Mouse (Mus musculus) frontal cortex, adult (tissue): ENCODE results near the gene Grxcr1.

Source experiments
- ATAC-seq: cut with Nextera tagmentation; 2 replicates; pipeline ENCODE4 v1.9.2; 2017; ENCODE audit warnings: mild to moderate bottlenecking, moderate library complexity, mixed read lengths; ENCODE audit not compliant: low TSS enrichment

The Grxcr1 gene

DNA sequence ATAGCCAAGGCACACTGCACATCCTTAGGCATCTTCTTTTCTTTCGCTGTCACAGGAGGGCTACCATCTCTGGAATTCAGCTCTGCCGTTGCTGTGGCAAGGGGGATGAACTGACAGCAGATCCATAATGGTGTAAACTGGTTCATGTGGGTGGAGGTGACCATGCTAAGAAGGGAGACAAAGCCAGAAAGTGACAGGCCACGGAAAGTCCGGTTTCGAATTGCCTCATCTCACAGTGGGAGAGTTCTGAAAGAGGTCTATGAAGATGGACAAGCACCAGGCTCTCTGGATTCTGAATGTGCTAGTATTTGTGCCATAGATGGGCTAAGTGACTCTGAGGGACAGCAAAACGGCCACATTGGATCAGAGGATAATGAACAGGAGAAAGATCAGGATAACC, at the start of gene Grxcr1:
Gene Grxcr1 (plus strand): TSS at position 92 of the 400 bp plus-strand sequence.
- ATAC-seq, result no peak

DNA sequence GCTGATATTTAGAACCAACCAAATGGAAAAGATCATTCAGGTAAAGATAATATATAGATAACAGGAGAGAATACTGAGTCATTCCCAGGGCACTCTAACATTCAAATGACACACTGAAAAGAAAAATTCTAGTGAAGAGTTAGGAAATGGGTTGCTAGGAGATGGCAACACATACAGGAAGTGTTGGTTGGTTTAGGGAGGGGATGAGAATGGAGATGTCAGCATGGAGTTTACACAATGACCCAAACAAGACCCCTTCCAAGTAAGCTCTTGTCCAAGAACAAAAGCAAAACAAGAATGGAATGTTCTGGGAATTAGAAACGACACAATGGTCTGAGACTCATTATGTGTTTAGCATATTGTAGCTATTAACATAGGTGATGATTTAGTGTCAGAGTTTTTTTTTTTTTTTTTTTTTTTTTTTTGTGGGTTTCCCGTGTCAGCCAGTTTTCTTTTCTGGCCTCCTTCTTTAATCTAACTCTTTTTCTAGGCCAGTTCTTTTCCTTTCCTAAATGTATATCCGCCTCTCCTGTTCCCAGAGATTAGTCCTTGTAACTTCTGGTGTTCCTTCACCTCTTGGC, 49.6 kb upstream of the Grxcr1 start:
- ATAC-seq, result no peak

DNA sequence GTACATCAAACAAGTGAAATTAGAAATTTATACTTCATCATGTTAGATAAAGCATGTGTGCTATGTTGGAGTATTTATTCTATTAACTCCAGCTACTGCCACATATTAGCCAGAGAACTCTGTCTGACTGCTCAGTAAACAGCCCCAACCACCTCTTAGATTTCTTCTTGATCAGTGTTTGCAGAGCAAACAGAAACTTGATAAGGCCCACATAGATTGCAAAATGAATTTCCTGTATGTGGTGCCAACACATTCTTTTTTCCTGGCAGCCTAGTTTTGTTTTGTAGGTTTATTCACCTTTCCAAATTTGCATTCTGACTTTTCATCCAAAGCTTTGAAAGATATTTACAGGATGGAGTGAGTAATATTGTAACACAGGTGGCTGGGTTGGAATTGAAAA, 41.2 kb upstream of the Grxcr1 start:
- ATAC-seq, result no peak

DNA sequence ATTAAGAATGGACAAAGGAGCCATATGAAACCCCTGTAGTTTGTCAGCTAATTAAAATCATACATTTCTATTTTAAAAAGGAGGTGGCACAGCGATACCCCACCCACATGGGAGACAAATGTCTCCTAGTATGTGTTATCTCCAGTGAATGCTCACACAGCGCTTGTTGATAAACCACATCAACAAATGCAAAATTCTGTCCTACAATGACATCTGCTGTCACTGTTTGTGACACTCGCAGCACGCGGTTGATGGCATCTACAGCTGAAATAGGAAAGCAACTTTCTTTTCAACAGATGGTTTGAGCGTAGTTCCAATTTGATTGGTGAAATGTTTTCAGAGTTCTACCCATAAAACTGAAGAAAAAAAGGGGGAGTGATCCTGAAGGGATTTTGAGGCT, 29.0 kb upstream of the Grxcr1 start:
- no peak for ATAC-seq

DNA sequence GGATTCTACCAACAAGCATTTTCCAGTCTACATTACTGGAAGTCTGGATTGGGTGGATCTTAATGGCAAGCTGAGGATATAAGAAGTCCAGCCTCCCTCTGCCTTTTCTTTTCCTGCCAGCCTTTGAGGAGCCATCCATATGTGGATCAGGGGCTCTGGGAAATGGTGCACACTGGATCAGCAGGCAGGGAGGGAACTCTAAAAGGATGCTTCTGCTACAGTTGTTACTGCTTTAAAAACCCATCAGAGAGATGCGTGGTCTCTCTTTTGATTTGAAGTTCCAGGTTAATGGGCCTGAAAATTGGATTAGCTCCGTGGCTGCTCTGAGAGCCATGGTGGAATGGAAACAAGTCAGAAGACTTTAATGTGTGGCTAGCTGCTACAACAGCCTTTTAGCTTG, 27.7 kb upstream of the Grxcr1 start:
- ATAC-seq, result no peak

DNA sequence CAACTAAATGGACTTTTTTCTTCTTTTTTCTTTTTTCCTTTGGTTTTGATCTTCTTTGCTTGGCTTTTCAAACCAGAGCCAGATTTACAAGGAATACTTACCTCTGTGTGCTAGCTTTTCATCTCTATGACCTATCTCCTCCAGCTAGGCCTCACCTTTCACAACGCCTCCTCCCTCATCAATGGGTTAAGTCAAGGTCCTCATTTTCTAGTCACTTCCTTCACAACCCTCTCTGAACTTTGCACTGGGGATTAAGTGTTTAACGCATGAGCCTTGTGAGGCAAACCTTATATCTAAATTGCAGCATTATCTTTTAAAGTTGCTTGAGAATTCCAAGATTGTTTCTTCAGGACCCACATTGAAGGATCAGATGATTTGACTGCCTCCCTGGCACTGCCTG, 27.2 kb upstream of the Grxcr1 start:
- no peak for ATAC-seq

DNA sequence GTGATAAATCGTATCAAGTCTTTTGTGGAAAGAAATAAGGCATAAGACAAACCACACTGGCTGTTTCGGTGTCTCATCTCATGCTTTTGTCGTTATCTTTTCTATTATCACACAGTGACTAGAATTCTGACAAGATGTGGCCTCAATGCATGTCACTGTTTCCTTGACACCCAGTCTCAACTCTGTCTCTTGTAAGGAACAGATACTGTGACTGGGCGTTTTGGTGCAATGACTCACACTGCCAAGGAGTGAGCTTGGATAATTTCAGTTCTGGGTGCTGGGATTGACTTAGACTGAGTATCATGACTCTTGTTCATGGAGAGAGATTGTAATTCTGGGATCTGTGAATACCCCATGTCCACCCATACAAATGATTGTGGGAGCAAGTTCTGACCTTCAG, 24.6 kb upstream of the Grxcr1 start:
- ATAC-seq, result peak; percentile 64; the same call in 1 of the 2 replicates

DNA sequence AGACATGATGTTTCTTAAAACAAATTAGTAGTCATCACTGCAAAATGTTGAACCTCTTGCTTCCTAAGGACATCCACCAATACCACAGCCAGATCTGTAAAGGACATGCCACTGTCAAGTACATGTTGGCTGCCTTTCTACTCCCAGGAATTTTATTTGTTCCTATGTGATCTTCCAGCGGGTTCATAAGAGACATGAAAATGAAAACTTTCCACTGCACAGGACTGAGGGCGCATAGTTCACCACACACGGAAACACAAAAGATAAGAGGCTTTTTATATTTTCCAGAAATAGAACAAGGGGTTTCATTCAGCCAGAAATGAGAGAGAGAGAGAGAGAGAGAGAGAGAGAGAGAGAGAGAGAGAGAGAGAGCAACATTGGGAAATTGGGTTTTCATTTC, 20.1 kb upstream of the Grxcr1 start:
- ATAC-seq, result no peak

DNA sequence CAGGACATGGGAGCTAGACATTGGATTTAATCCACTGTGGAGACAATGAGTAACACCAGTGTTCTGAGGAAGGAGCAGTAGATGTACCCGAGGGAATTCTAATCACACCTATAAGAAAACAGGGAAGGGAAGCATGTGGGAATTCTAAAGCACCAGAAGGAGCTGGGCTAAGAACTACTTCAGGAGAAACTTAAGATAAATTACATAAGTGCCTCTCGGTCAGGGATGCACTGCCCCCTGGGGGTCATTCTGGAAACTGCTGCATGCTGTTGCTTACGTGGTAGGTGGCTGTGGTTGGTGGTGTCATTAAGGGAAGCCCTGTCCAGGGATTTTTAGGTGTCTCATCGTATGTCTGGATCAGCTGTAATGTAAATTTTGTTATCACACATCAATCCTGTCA, 19.0 kb upstream of the Grxcr1 start:
- peak; percentile 94 for ATAC-seq

DNA sequence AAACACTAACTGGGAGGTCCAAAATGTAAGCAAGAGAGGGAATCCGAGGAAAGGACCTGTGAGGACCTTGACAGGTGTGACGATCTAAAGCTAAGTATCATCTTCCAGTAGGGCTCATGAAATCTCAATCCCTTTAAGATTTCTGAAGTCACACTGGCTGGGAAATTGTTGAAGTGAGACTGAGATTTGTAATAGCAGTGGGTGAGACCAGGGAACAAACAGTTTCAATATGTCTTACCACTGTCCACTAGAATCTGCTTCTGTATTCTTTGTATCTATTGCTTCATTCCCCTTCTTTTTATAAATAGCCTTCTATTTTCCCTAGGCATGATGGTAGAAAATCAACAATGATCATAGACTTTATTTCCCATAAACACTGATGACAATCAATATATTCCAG, 10.8 kb upstream of the Grxcr1 start:
- no peak for ATAC-seq

DNA sequence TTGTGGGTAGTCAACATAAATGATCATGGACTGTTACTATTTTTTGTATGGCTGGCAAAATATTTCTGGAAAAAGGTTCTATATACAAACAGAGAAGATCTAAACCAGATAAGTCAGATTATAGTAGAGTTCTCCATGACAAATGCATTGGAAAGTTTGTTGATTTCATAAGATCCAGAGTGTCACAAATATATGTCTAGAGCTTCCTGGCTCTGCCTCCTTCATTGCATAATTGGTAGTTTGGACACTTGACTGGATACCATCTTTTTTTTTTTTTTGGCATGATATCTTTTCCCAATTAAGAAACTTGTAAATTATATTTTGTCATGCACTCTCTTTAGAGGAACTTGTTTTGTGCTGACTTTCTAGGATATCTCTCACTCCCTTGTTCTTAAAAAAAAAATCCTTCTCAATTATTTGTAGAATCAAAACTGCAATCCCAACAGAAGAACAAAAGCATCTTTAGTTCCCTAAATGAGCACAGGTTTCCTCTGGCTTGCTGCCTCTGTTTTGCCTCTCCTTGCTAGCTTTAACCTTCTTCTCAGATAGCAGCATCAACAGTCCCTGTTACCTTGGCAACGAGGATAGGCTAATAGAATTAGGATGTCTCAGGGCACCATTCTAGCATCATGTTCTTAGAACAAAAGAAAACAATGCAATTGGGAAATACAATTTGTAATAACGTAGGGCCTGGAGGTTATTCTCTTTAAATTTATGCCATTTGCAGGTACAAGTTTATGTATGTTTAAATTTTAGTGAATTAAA, 4.8 kb upstream of the Grxcr1 start:
- ATAC-seq, result no peak

DNA sequence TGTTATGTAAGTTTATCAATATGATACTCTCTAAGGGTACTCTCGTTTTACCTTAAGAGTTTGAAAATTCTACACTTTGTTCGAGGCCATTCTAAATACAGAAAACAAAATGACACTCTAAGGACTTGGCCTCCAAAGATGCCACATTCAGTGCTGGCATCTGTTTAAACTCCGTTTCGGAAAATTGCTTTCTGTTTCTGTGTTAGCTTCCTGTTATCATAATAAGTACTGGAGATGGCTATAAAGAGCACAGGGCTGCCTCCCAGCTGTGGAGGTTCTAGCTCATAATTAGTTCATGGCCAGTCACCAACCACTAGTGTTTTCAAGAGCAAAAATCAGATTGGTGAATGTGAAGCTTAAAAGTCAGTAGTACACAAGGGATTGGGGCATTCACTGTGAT, 4.2 kb upstream of the Grxcr1 start:
- ATAC-seq, result peak; percentile 38

DNA sequence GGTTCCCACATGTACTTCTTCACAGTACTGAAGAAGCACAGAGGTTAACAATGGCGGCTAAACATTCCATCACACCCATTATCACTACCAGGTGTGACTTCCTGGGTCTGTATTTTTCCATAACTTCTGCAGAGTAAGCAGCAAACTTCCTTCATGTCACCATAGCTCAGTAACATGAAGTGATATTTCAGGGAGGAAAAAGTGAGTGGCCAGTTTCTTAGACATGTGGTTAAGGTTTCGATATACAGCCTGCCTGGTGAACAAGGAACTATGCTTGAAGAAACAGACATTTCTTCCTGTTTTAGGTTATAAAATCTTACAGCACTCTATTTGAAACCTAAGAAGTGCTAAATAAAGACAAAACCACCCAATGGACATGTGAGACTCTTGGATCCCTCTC, 1.7 kb downstream of the Grxcr1 start:
- ATAC-seq, result no peak

DNA sequence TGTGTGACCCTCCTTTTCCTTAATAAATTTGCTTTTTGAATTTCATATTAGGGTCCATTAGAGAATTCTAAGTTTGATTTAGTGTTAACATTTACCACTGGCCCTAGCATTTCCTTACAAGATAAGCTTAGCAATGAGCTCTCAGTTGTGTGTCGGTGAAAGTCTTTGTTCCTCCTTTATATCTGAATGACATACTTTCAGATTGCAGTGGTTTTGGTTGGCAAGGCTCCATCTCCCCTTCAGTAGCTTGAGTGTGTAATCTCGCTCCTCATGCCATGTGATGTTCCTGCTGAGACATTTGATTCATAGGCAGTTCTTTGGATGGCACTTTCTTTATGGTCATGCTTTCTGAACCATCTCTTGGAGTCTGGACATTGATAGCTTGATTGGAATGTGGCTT, 7.4 kb downstream of the Grxcr1 start:
- ATAC-seq, result no peak

DNA sequence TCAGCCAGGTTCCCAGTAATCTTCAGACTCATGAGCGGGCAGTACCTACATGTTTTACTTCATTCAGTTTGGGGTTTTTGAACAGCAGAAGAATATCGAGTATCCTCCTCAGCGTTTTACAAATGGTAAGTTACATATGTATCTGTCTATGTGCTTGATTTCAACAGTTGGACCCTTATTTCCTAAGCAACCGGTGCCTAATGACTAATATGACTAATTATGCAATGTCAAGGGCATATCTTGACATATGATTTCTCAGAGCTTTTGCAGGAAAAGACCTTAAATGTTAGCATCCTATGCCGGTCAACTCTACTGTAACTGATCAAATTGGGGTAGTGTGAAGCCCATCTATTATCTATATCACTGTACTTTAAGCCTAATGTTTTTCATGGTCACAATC, 11.7 kb downstream of the Grxcr1 start:
- ATAC-seq, result no peak

DNA sequence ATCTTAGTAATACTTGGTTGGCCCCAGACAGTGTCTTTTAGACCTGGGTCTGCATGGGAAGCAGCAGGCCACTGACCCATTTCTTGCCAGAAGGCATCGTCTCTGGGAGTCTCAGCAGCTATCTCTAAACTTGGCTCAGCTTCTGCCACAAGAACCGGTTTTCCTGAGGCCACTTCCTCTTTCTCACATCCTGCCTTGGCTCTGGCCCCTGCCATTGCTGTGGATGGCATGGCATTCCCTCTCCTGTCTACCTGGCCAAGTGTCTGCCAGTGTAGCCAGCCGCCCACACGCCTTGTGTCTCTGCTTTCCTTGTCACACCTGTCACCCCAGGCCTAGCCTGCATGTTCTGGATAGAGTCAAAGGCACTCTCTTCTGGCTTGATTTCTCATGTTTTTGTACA, 17.1 kb downstream of the Grxcr1 start:
- ATAC-seq, result no peak

DNA sequence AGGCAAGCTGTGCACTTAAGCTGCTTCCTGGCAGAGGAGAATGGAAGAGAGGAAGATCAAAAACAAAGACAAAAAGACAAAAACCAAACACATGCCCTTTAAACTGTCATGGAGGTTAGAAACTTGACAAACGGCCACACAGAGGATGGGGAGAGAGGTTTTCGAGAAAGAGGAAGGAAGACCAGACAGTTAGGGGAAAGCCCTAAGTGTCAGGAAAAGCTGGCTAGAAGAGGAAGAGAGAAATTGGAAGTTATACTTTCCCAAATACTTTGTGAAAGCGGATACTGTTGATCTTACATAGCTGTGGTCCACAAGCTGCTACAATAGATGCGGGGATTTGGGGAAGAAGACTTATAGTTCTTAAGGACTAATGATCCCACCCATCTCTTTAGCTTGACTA, 17.9 kb downstream of the Grxcr1 start:
- no peak for ATAC-seq

DNA sequence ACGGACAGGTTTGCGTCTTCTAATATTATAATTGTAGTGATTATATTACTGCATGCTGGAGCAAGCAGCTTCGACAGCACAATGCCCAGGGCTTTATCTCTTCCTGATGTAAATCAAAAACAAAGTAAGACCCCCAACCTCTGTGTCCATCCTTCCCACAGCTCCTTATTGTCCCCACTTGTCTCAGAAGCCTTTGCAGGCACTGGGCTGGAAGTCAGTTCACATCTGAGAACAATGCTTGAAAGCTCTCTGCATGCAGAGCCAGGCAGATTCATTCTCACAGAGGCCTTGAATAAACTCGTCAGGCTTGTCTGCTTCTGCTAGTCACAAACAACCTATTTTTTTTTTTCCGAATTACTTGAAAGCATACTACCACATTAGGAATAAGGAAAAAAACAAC, 19.5 kb downstream of the Grxcr1 start:
- 0 out of 2 replicates have a peak, but pooled peaks have one; percentile 23 for ATAC-seq

DNA sequence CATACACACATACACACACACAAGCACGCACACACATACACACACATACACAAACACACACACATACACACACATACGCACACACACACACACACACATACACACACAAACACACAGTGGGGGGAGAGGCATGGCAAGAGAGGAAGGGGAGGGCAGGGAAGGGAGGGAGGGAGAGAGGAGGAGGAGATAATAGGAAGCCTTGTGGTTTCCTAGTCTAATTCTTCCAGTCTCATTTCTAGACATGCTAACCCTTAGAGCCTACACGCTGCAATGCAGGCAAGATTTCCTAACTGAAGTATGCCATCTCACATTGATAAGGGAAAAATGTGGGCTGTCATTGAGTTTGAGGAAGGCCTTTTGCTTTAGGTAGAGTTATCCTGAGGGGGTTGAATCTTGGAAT, 25.9 kb downstream of the Grxcr1 start:
- ATAC-seq, result no peak

DNA sequence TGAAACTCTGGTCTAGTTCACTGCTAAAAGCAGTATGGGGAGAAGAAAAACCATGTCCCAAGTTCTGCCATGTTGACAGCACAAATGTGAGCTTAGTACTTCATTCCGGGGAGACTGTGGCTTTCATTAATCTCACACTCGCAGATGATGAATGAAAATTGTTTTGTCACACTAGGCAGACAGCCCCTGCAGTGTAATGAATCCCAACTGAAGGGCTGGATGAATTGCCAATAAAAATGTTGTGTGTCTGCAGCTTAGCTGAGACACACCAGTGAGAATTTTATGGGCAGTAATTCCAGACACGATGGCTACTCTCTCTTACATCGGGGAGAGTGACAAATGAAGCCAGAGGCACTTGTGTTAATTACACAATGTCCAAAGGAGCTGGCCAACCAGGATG, 37.1 kb downstream of the Grxcr1 start:
- ATAC-seq, result no peak

DNA sequence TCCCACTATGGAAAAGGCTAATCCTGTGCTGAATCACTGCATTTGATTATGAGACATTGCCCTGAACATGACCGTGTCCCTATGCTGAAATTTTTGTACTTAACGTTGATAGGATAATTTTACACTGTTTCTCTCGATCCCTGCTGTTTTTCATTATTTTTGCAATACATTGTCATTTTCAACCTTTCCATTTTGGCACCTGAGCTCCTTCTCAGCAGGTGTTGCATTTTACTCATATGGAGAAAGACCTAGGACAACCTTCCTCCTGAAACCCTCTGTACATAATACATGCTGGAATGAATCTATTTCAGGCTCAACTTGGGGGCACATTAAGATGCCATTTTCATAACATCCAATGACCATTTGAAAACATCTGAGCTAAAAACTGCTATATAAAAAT, 38.7 kb downstream of the Grxcr1 start:
- ATAC-seq, result no peak

DNA sequence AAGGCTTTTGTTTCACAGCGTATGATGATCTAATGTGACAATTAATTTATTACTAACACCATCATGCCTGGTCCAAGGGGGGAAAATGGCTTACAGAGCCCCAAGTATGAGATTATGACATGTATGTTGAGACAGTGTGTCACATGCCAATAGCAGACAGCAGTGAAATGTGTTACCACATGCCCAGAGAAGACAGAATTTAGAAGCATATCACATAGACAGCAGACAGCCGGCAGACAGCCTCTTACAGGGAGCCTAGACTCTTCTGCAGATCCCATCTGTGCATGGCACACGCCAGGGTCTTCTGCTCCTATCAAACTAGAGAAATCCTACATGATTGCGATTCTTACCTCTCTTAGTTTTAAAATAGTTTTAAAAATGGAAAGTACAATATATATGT, 40.2 kb downstream of the Grxcr1 start:
- peak; percentile 62; the same call in 1 of the 2 replicates for ATAC-seq

DNA sequence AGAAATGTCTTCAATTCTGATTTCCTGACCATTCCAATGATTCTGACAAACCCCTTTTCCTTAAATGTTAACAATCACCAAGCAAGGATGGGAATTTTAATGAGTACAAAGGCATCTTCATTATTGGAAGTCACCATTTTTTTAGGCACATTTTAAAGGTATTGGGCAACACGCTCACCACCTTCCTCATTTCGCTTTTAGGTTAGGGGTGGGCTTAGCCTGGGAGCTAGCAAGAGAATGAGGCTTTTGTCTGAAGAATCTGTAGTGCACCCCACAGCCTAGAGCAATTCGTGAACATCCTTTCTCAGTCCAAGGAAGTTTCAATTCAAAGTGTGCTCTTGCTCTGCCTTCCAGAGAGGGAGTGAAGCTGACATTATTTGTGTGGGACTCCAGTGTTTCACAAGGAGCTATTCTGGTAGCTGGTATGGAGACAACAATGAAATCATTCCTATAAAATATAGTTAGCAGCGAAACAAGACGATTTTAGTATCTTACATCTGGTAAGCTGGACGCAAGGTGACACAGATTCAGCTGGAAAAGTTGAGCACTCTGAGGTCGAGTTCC, 55.0 kb downstream of the Grxcr1 start:
- peak; percentile 95 for ATAC-seq
